21 mouse cellular contexts compared by ENCODE assay signal in genomic region chr17:34583819-34584218, GRCm38 (mm10). TPM values are rescaled to one million over a fixed set of nuclear protein-coding genes. Genes with fewer than 3 reads are reported as not detected.
DNase-seq lines count a peak whose midpoint lies in the region; ATAC-seq and TF ChIP-seq lines count a peak whose summit lies in the region.
"Had no signal": no experiment of that assay in that cellular context is flagged by ENCODE, and none has a peak within 500 bp of the region (broad histone marks: within the 10 kb centered on the region; RNA-seq: fewer than 3 reads in every experiment).

No protein-coding gene starts in this region.

- H3K9me3 ChIP-seq in forebrain, embryonic 13.5 days (replicated peaks): no peaks in the 10 kb centered on the region
- H3K9me3 ChIP-seq in forebrain, embryonic 12.5 days: no peaks in the 10 kb centered on the region
- H3K9me3 ChIP-seq in midbrain, embryonic 10.5 days (replicated peaks): no peaks in the 10 kb centered on the region
- no peaks in the 10 kb centered on the region for H3K9me3 ChIP-seq in midbrain, embryonic 13.5 days
- peaks cover 8% of the 10 kb centered on the region; the same call in 1 of the 2 replicates for H3K9me3 ChIP-seq in E14TG2a.4 (ENCODE audit: low read length)
- H3K9me3 ChIP-seq in limb, embryonic 10.5 days (replicated peaks): no peaks in the 10 kb centered on the region
- H3K9me3 ChIP-seq: heart, embryonic 13.5 days; hindbrain, embryonic 12.5 days; intestine, embryonic 15.5 days had no signal

- DNase-seq in midbrain, embryonic 10.5 days (ENCODE audit: low spot score): no peak
- DNase-seq in limb, embryonic 10.5 days (ENCODE audit: low spot score): no peak
- no peak for DNase-seq in left cerebral cortex, adult 11 months (ENCODE audit: low spot score)
- DNase-seq: adrenal gland, adult 2 months; adrenal gland, postnatal 25 days; B cell, adult 2 months; cerebellum, postnatal 36 days; embryo, embryonic 11 days; forebrain, postnatal 0 days; gastrocnemius, postnatal 14 days; heart, postnatal 14 days; heart, postnatal 4 days had no signal

- no peak overlapping the region for H3K4me3 ChIP-seq in forebrain, embryonic 13.5 days
- H3K4me3 ChIP-seq in forebrain, embryonic 12.5 days (replicated peaks): no peak overlapping the region
- H3K4me3 ChIP-seq in midbrain, embryonic 10.5 days: no peak overlapping the region
- H3K4me3 ChIP-seq in midbrain, embryonic 13.5 days (replicated peaks): no peak overlapping the region
- H3K4me3 ChIP-seq in E14TG2a.4 (replicated peaks; ENCODE audit: low read length): 0 out of 2 replicates have a peak overlapping the region, but pooled peaks have one; percentile 21
- no peak overlapping the region for H3K4me3 ChIP-seq in limb, embryonic 10.5 days
- H3K4me3 ChIP-seq: gastrocnemius, adult 2 months; heart, embryonic 13.5 days; hindbrain, embryonic 12.5 days; intestine, embryonic 15.5 days had no signal

- peaks cover 24% of the 10 kb centered on the region for H3K4me1 ChIP-seq in forebrain, embryonic 13.5 days
- peaks cover 21% of the 10 kb centered on the region for H3K4me1 ChIP-seq in forebrain, embryonic 12.5 days
- H3K4me1 ChIP-seq in midbrain, embryonic 10.5 days: peaks cover 48% of the 10 kb centered on the region
- H3K4me1 ChIP-seq in midbrain, embryonic 13.5 days (replicated peaks): peaks cover 25% of the 10 kb centered on the region
- peaks cover 57% of the 10 kb centered on the region for H3K4me1 ChIP-seq in E14TG2a.4 (replicated peaks; ENCODE audit: low read depth, low read length)
- H3K4me1 ChIP-seq in limb, embryonic 10.5 days: peaks cover 44% of the 10 kb centered on the region

- ATAC-seq in forebrain, embryonic 13.5 days: no peak
- ATAC-seq in forebrain, embryonic 12.5 days (ENCODE audit: low FRiP score): no peak
- no peak for ATAC-seq in midbrain, embryonic 13.5 days
- ATAC-seq: forebrain, postnatal 0 days; hindbrain, embryonic 16.5 days; intestine, embryonic 15.5 days had no signal

- TF ChIP-seq CTCF in E14TG2a.4 (conservative IDR thresholded peaks at IDR 0.05; ENCODE audit: low read length): no peak

- H3K4me2 ChIP-seq in forebrain, embryonic 13.5 days: no peak overlapping the region
- no peak overlapping the region for H3K4me2 ChIP-seq in forebrain, embryonic 12.5 days
- H3K4me2 ChIP-seq in midbrain, embryonic 13.5 days (replicated peaks): no peak overlapping the region
- H3K4me2 ChIP-seq: heart, embryonic 13.5 days; hindbrain, embryonic 12.5 days; intestine, embryonic 15.5 days had no signal

- peak overlapping the region; percentile 5; the same call in 1 of the 2 replicates for H3K9ac ChIP-seq in forebrain, embryonic 13.5 days
- no peak overlapping the region for H3K9ac ChIP-seq in forebrain, embryonic 12.5 days
- no peak overlapping the region for H3K9ac ChIP-seq in midbrain, embryonic 13.5 days (replicated peaks)
- H3K9ac ChIP-seq: forebrain, postnatal 0 days; heart, embryonic 13.5 days; hindbrain, embryonic 12.5 days; intestine, embryonic 15.5 days had no signal

- no peaks in the 10 kb centered on the region for H3K27me3 ChIP-seq in forebrain, embryonic 13.5 days
- H3K27me3 ChIP-seq in forebrain, embryonic 12.5 days: no peaks in the 10 kb centered on the region
- no peaks in the 10 kb centered on the region for H3K27me3 ChIP-seq in midbrain, embryonic 10.5 days (ENCODE audit: low read depth, poor library complexity, severe bottlenecking)
- H3K27me3 ChIP-seq in midbrain, embryonic 13.5 days: no peaks in the 10 kb centered on the region
- no peaks in the 10 kb centered on the region for H3K27me3 ChIP-seq in E14TG2a.4 (ENCODE audit: insufficient read depth, low read length)
- H3K27me3 ChIP-seq in limb, embryonic 10.5 days (ENCODE audit: low read depth, poor library complexity, severe bottlenecking): no peaks in the 10 kb centered on the region
- H3K27me3 ChIP-seq: heart, embryonic 13.5 days; hindbrain, embryonic 12.5 days; intestine, embryonic 15.5 days had no signal

- no peaks in the 10 kb centered on the region for H3K36me3 ChIP-seq in forebrain, embryonic 13.5 days (ENCODE audit: poor library complexity, severe bottlenecking)
- no peaks in the 10 kb centered on the region for H3K36me3 ChIP-seq in forebrain, embryonic 12.5 days (replicated peaks)
- no peaks in the 10 kb centered on the region for H3K36me3 ChIP-seq in midbrain, embryonic 10.5 days
- no peaks in the 10 kb centered on the region for H3K36me3 ChIP-seq in midbrain, embryonic 13.5 days
- peaks cover 59% of the 10 kb centered on the region for H3K36me3 ChIP-seq in E14TG2a.4 (ENCODE audit: insufficient read depth, low read length)
- H3K36me3 ChIP-seq in limb, embryonic 10.5 days: no peaks in the 10 kb centered on the region
- H3K36me3 ChIP-seq: hindbrain, embryonic 12.5 days; intestine, embryonic 15.5 days had no signal

- 87% methylated on average over 8 of the region's 8 CpGs for WGBS in forebrain, embryonic 13.5 days
- WGBS in forebrain, embryonic 12.5 days: 84% methylated on average over 8 of the region's 8 CpGs
- WGBS in midbrain, embryonic 10.5 days: 76% methylated on average over 8 of the region's 8 CpGs
- 85% methylated on average over 8 of the region's 8 CpGs for WGBS in midbrain, embryonic 13.5 days
- 86% methylated on average over 8 of the region's 8 CpGs for WGBS in limb, embryonic 10.5 days

- H3K27ac ChIP-seq in forebrain, embryonic 13.5 days: no peak overlapping the region
- no peak overlapping the region for H3K27ac ChIP-seq in forebrain, embryonic 12.5 days
- peak overlapping the region; percentile 69 for H3K27ac ChIP-seq in midbrain, embryonic 10.5 days (replicated peaks)
- no peak overlapping the region for H3K27ac ChIP-seq in midbrain, embryonic 13.5 days
- H3K27ac ChIP-seq in limb, embryonic 10.5 days: 0 out of 2 replicates have a peak overlapping the region, but pooled peaks have one; percentile 48
- H3K27ac ChIP-seq: gastrocnemius, adult 2 months; heart, embryonic 13.5 days; hindbrain, embryonic 12.5 days; intestine, embryonic 15.5 days had no signal

RNA-seq across cellular contexts. Expression of gene Gpsm3, which starts 5.8 kb away (rescaled TPM):
- 2.4 and 3.0 TPM in 2 replicates for polyA plus RNA-seq in forebrain, embryonic 13.5 days (2015; fragmentation: Nextera tagmentation; extraction: Ambion mirVana)
- 2.0 and 2.7 TPM in 2 replicates for polyA plus RNA-seq in forebrain, embryonic 12.5 days (2016; fragmentation: Nextera tagmentation; extraction: Ambion mirVana)
- polyA plus RNA-seq in midbrain, embryonic 10.5 days (2016; fragmentation: Nextera tagmentation; extraction: Ambion mirVana): 5.3 and 6.6 TPM in 2 replicates
- 2.8 and 3.4 TPM in 2 replicates for polyA plus RNA-seq in midbrain, embryonic 13.5 days (2015; fragmentation: Nextera tagmentation; extraction: Ambion mirVana)
- 4.8 and 10.5 TPM in 2 replicates for polyA plus RNA-seq in limb, embryonic 10.5 days (2016; fragmentation: Nextera tagmentation; extraction: Ambion mirVana)

RNA-seq across cellular contexts. Expression of gene Pbx2, which starts 7.2 kb away (rescaled TPM):
- polyA plus RNA-seq in forebrain, embryonic 13.5 days (2015; fragmentation: Nextera tagmentation; extraction: Ambion mirVana): 10.2 and 10.5 TPM in 2 replicates
- 16.6 and 17.8 TPM in 2 replicates for polyA plus RNA-seq in forebrain, embryonic 12.5 days (2016; fragmentation: Nextera tagmentation; extraction: Ambion mirVana)
- 17.5 and 17.7 TPM in 2 replicates for polyA plus RNA-seq in midbrain, embryonic 10.5 days (2016; fragmentation: Nextera tagmentation; extraction: Ambion mirVana)
- 13.3 and 15.3 TPM in 2 replicates for polyA plus RNA-seq in midbrain, embryonic 13.5 days (2015; fragmentation: Nextera tagmentation; extraction: Ambion mirVana)
- 19.9 and 22.5 TPM in 2 replicates for polyA plus RNA-seq in limb, embryonic 10.5 days (2016; fragmentation: Nextera tagmentation; extraction: Ambion mirVana)

RNA-seq across cellular contexts. Expression of gene Ager, which starts 13.8 kb away (rescaled TPM):
- 2.3 and 2.5 TPM in 2 replicates for polyA plus RNA-seq in forebrain, embryonic 13.5 days (2015; fragmentation: Nextera tagmentation; extraction: Ambion mirVana)
- 2.6 and 2.9 TPM in 2 replicates for polyA plus RNA-seq in forebrain, embryonic 12.5 days (2016; fragmentation: Nextera tagmentation; extraction: Ambion mirVana)
- polyA plus RNA-seq in midbrain, embryonic 10.5 days (2016; fragmentation: Nextera tagmentation; extraction: Ambion mirVana): 3.1 and 3.2 TPM in 2 replicates
- polyA plus RNA-seq in midbrain, embryonic 13.5 days (2015; fragmentation: Nextera tagmentation; extraction: Ambion mirVana): 1.5 and 2.2 TPM in 2 replicates
- 2.6 and 3.6 TPM in 2 replicates for polyA plus RNA-seq in limb, embryonic 10.5 days (2016; fragmentation: Nextera tagmentation; extraction: Ambion mirVana)

RNA-seq across cellular contexts. Expression of gene Rnf5, which starts 19.7 kb away (rescaled TPM):
- 302 TPM in 2 replicates for polyA plus RNA-seq in forebrain, embryonic 13.5 days (2015; fragmentation: Nextera tagmentation; extraction: Ambion mirVana)
- 241 and 247 TPM in 2 replicates for polyA plus RNA-seq in forebrain, embryonic 12.5 days (2016; fragmentation: Nextera tagmentation; extraction: Ambion mirVana)
- 202 and 233 TPM in 2 replicates for polyA plus RNA-seq in midbrain, embryonic 10.5 days (2016; fragmentation: Nextera tagmentation; extraction: Ambion mirVana)
- 324 and 337 TPM in 2 replicates for polyA plus RNA-seq in midbrain, embryonic 13.5 days (2015; fragmentation: Nextera tagmentation; extraction: Ambion mirVana)
- polyA plus RNA-seq in limb, embryonic 10.5 days (2016; fragmentation: Nextera tagmentation; extraction: Ambion mirVana): 149 and 162 TPM in 2 replicates

RNA-seq across cellular contexts. Expression of gene Notch4, which starts 19.8 kb away (rescaled TPM):
- 4.6 and 7.7 TPM in 2 replicates for polyA plus RNA-seq in forebrain, embryonic 13.5 days (2015; fragmentation: Nextera tagmentation; extraction: Ambion mirVana)
- 6.9 and 9.5 TPM in 2 replicates for polyA plus RNA-seq in forebrain, embryonic 12.5 days (2016; fragmentation: Nextera tagmentation; extraction: Ambion mirVana)
- polyA plus RNA-seq in midbrain, embryonic 10.5 days (2016; fragmentation: Nextera tagmentation; extraction: Ambion mirVana): 8.7 and 10.0 TPM in 2 replicates
- polyA plus RNA-seq in midbrain, embryonic 13.5 days (2015; fragmentation: Nextera tagmentation; extraction: Ambion mirVana): 8.9 and 9.1 TPM in 2 replicates
- polyA plus RNA-seq in limb, embryonic 10.5 days (2016; fragmentation: Nextera tagmentation; extraction: Ambion mirVana): 6.4 and 8.2 TPM in 2 replicates

Comparison
In these comparisons a context has a peak if more than half of its experiments do, and no peak if none do; other contexts are left out.
1. H3K27ac ChIP-seq: peak in midbrain, embryonic 10.5 days (single experiment) and limb, embryonic 10.5 days (single experiment); none in forebrain, embryonic 13.5 days (single experiment), forebrain, embryonic 12.5 days (single experiment) and midbrain, embryonic 13.5 days (single experiment).